Mouse (Mus musculus): ENCODE results near the gene Prss16. TPM values are rescaled to one million over a fixed set of nuclear protein-coding genes. Genes with fewer than 3 reads are reported as not detected.

The Prss16 gene
- total RNA-seq, 1 experiment from 2014 or later = 2.9 TPM

DNA sequence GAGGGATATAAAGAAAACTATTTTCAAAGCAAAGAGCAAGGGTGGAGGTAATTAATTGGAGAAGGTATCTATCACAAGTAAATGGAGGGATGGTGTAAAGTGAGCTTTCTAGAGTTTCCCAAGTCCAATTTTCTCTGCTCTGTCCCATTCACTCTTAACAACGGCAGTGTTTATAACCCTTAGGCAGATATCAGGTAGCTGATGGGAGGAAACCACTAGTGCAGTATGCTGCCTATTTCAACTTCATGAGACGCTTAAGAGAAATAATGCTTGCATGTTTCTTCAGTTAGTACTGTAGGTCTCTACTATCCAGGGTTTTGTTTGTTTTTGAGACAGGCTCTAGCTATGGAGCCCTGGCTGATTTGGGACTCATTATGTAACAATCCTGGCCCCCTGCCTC lies 27.9 kb upstream of the Prss16 start:
- ATAC-seq (ENCODE audit: extremely low read depth, insufficient number of reproducible peaks, low FRiP score, poor library complexity, severe bottlenecking) = no peak

DNA sequence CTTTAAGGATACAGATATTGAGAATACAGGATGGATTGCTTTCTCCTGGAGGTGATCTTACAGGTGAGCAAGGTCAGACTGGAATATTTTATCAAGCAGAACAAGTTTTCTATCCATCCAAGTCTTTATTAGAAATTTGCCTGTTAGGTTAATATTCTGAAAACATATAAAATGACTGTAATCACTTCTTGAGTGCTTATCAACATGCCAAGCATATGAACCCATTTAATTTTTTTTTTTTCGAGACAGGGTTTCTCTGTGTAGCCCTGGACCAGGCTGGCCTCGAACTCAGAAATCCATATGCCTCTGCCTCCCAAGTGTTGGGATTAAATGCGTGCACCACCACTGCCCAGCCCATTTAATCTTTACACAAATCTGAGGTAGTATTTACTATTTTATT lies 27.4 kb upstream of the Prss16 start:
- ATAC-seq (ENCODE audit: extremely low read depth, insufficient number of reproducible peaks, low FRiP score, poor library complexity, severe bottlenecking) = no peak

DNA sequence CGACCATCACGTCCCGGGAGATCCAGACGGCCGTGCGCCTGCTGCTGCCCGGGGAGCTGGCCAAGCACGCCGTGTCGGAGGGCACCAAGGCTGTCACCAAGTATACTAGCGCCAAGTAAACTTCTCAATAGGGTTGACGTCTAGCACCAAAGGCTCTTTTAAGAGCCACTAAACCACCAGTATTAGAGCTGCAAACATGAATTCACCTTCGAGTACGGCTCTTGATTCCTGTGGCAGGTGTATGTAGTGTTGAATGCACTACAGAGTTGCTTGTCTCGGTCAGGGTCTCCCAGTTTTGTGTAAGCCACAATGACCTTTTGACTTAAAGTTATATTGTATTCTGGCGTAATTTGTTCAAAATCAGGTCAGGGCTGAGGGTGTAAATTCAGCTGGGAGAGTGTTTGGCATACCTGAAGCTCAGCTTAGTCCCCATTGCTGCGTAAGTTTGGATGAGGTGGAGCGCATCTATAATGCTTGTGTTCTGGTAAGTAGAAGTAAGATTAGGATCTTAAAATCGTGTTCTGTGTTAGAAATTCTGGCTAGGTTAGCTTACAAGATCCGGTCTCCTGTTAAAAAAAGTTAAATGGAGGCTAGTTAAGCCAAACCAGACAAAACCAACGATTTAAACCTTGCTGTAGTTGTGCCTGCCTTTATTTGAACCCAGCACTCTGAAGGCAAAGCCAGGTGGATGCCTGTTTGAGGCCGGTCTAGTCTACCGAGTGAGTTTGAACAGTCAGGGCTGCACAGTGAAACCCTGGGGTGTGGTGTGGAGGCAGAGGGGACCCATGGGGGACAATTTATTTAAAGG lies 26.8 kb upstream of the Prss16 start:
- no peak for ATAC-seq (ENCODE audit: extremely low read depth, insufficient number of reproducible peaks, low FRiP score, poor library complexity, severe bottlenecking)

DNA sequence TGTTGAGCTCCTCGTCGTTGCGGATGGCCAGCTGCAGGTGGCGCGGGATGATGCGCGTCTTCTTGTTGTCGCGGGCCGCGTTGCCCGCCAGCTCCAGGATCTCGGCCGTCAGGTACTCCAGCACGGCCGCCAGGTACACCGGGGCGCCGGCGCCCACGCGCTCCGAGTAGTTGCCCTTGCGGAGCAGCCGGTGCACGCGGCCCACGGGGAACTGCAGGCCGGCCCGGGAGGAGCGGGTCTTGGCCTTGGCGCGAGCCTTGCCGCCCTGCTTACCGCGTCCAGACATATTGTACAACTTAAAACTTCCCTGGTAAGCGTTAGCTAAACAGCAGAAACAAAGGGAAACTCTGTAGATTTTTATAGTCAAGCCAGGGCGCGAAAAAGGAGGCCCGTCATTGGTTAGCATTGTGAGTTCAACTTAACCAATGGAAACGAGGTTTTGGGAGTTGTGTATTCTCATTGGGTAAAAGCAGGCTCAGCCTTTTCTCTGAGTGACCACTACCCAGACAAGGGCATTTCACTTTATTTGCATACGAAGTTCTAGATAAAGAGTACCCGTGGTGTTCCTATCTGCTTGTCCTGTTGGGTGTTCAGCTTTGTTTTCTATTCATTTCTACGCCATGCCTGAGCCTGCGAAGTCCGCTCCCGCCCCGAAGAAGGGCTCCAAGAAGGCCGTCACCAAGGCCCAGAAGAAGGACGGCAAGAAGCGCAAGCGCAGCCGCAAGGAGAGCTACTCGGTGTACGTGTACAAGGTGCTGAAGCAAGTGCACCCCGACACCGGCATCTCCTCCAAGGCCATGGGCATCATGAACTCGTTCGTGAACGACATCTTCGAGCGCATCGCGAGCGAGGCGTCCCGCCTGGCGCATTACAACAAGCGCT lies 26.0 kb upstream of the Prss16 start, which contains the start of the genes Hist1h2ah and Hist1h2bk:
Gene Hist1h2ah (minus strand): TSS at position 302 of the 882 bp plus-strand sequence.
Gene Hist1h2bk (plus strand): TSS at position 604 of the 882 bp plus-strand sequence.
- ATAC-seq (ENCODE audit: extremely low read depth, insufficient number of reproducible peaks, low FRiP score, poor library complexity, severe bottlenecking) = peak; percentile 99

DNA sequence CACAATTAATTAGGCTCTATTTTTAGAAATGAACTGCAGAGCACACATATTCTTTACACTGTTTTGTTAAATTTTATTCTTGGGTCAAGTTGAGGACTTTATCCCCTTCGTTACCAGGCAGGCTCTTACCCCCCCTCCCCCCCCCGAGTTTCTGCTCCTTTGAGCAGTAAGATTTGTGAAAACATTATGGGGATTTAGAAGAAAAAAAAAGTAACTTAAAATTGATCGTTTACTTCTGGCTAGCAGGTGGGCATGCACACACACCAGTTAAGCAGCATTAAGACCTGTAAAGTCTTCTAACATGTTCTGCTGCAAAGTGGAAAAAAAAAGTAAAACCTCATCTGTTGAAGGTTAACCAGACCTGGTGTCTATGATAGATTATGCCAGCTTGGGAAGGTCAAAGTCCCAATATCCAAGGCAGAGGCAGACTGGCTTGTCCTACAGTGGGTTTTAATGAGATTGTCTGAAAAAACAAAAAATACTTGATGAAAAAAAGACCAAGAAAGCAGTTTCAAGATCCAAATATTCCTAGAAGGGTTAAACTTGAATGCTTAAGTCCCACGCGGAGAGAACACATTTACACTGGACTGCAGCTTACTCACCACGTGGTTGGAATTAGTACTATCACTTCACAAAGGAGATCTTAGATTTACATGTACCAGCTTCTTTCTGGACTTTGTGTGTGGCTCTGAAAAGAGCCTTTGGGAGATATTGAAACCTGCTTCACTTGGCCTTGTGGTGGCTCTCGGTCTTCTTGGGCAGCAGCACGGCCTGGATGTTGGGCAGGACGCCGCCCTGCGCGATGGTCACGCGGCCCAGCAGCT lies 25.1 kb upstream of the Prss16 start:
- no peak for ATAC-seq (ENCODE audit: extremely low read depth, insufficient number of reproducible peaks, low FRiP score, poor library complexity, severe bottlenecking)

DNA sequence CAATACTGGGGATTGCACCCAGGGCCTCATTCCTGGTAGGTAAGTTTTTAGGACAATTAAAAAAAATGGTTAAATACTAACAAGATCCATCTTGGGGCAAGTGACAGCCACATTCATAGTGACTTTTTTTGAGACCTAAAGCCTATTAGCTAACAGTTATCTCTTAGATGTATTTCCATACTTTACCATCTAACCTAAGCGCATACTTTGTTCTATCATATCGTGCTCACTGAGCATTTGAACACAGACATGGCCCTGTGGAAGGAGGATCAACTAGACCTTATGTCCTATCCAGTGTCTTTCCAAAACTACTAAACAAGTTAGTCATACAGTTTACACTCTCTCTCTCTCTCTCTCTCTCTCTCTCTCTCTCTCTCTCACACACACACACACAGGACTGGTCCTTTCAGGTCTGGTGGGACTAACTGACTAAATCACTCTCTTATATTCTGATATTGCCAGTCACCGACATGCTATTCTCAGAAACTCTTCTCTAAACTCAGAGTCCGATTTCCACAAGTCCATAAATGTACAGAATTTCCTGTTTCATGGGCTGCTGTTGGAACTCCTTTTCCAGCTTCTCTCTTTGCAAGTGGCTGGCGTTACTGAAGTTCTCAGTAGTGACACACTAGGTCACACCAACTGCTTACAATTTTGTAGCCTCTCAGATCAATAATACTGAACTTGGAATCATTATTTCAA lies 24.4 kb upstream of the Prss16 start:
- no peak for ATAC-seq (ENCODE audit: extremely low read depth, insufficient number of reproducible peaks, low FRiP score, poor library complexity, severe bottlenecking)

DNA sequence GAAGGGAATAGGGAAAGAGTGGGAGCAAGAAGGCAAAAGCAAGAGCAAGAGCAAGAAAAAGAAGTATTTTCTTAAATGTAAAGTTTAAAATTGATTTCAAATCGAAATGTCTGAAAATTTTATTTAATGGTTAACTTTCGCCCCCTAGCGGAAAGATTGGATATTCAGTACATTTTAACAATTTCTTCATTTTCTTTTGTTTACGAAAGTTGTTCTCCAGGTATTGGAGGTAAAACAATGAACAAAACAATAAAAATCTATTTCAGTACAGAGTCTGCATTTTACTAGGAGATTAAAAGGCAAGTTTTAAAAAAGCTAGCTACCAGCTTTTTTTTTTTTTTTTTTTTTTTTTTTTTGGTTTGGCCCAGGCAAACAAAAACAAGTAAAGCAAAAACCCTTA lies 21.0 kb upstream of the Prss16 start:
- no peak for ATAC-seq (ENCODE audit: extremely low read depth, insufficient number of reproducible peaks, low FRiP score, poor library complexity, severe bottlenecking)

DNA sequence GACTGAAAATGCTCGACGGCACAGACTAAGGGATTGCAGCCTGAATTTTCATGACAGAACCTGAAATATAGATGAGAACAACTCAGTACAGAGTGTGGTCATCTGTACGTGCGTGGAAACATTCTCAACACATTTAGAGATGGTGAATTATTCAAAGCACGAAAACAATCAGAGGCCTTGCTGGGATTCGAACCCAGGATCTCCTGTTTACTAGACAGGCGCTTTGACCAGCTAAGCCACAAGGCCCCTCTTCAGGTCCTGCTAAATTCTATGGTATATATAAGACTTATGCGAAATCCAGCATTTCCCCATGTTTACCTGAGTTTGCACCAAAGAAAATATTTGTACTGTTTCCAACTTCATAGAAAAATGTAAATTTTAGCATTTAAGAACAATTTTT lies 20.4 kb upstream of the Prss16 start:
- no peak for ATAC-seq (ENCODE audit: extremely low read depth, insufficient number of reproducible peaks, low FRiP score, poor library complexity, severe bottlenecking)

DNA sequence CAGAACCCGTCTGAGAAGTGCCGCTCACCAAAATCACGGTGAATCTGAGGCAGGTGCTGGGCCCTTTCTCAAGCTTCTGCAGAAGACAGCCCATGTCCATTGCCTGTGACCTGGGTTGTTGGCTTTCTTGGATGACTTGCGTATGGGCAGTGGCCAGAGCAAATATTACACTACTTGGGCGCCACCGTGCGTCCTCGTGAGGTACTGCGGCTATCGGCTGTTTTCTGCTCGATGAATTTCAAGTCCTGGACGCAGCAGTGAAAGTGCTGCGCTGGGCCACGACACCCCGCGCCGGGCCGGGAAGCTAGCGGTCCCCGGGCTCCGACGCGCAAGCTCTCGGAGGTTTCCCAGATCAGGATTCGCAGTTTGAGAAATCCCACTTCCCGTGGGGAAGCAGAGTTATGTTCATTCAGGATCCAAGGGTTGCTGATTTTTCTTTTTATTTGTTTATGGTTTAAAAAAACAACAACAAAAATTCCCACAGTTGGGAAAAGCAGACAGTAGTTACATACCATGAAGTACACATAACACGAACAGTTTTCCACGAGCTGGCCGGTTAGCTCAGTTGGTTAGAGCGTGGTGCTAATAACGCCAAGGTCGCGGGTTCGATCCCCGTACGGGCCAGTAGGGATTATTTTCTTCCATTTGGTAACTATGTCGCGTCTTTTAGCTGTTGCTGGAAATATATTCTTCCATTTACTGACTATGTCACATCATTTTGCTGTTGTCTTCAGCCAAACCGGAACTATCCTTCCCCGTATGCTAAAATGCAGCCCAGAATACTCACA lies 19.3 kb upstream of the Prss16 start:
- ATAC-seq (ENCODE audit: extremely low read depth, insufficient number of reproducible peaks, low FRiP score, poor library complexity, severe bottlenecking) = peak; percentile 96

DNA sequence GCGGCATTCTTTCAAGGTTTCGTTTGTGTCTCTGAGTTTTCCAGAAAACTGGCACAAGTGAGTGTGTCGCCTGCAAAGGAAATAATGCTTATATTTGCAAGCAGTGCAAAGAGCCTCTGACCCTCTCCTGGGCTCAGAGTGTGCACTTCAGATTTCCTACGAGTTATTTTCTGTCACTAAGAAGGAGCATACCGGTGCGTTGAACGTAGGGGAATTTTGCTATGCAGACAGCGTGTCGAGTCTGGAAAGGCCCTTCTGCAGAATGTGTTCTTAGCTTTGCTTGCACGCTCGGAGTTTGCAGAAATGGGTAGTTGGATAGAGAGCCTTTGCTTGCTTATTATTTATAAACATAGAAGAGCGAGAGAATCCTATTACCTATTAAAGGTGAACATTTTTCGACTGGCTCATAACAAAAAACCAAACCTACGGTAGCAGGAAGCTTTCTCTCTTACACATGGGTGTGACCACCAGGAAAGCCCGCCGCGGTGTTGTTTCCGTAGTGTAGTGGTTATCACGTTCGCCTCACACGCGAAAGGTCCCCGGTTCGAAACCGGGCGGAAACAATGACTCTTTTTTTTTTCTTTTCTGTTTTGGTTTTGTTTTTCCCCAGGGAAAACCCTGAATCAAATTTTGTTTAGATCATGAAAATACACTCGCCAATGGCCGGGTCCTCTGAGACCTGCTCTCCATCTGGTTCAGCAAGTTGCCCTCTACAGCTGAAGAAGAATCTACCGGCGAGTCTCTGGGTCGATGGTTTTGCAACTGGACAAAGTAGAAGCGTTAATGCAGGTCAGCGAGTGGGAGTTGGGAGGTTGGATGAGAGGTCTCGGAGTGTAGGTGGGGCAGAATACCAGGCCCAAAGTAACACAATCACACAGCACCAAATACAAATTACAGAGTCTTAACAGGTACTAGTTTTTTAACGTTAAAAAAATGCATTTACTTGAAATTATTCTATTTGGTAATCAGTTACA lies 16.8 kb upstream of the Prss16 start:
- no peak for ATAC-seq (ENCODE audit: extremely low read depth, insufficient number of reproducible peaks, low FRiP score, poor library complexity, severe bottlenecking)

DNA sequence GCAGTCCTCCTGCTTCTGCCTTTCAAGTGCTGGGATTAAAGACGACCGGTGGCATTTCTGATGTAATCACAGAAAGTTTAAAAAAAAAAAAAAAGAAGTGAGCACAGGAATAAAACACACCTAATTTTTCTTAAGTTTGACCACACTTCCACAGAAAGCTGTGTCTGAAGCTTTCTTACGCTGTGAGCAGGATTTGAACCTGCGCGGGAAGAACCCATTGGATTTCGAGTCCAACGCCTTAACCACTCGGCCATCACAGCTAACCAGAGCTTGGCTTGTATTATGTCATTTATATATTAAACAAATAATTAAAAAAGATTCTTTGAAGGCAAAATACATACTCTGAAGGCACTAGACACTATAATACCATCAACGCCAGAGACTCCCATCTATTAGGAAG lies 12.7 kb upstream of the Prss16 start:
- peak; percentile 66 for ATAC-seq (ENCODE audit: extremely low read depth, insufficient number of reproducible peaks, low FRiP score, poor library complexity, severe bottlenecking)

DNA sequence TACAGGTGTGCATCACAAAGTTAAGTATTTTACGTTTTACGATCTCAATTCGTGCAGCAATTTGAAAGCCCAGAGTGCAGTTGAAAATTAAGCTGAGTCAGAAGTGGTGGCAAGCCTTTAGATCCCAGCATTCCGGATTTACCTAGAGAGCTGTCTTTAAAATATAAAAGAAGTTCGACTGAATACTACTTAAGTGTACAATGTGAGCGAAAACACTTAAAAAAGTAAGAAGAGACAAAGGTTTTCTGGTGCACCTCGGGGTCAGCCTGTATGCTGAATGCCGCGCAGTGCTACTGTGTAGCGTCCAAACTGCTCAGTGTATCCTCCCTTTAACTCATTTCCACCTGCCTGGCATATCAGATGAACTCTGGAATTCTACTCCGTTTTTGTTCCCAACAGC lies 12.0 kb upstream of the Prss16 start:
- no peak for ATAC-seq (ENCODE audit: extremely low read depth, insufficient number of reproducible peaks, low FRiP score, poor library complexity, severe bottlenecking)

DNA sequence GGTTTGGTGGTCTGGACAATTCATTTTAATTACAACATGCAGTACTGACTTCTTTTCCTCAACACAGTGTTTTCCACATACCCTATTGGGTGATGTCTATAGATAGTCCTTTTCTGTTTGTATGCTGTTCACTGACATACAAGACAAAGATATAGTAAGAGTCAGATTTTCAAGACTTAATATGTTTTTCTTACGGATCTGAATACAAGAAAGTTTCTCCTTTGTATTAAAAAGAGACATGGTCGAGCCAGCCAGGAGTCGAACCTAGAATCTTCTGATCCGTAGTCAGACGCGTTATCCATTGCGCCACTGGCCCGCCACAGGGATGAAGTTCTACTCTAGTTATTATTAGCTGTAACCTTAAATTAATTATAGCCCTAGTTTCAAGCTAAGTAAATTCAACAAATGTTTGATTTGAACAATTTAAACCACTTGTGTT lies 11.4 kb upstream of the Prss16 start:
- peak; percentile 38 for ATAC-seq (ENCODE audit: extremely low read depth, insufficient number of reproducible peaks, low FRiP score, poor library complexity, severe bottlenecking)

DNA sequence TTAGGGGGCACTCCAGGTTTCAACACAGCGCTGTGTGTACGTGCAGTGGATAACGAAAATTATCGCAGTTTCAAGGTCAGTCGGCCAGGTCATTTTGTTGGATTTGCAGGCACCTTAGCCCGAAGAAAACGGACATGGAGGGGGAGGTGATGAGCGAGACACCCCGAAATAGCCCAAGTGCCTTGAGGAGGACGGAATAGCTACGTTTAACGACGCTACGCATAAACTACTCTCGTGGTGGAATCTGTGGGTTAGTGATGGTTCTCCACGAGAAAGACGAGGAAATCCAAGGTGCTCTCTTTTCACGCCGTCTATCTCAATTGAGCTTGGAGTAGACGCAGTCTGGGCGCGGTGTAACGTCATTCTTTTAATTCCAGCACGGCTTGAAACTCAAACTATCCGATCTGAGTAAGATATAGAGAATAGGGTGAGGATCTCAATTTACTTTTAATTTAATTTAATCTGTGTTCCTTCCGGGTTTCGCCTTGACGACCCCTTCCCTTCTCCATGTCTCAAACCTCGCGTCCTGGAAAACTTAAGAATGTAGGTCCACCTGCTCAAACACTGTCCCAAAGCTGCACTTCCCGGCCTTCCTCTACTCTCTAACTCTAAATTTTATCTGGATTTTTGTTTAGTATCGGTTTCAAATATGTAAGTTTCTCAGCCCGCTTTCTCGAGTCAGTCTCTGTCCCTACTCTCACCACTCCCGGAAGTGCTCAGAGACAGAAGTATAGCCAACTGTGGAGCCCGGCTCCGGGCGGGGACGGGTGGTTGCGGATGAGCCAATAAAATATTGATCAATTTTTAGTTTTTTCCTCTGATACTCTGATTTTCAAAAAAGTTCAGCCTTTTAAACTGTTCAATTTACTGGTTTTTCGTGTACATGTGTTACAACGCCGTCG lies 10.6 kb upstream of the Prss16 start:
- ATAC-seq (ENCODE audit: extremely low read depth, insufficient number of reproducible peaks, low FRiP score, poor library complexity, severe bottlenecking) = no peak

DNA sequence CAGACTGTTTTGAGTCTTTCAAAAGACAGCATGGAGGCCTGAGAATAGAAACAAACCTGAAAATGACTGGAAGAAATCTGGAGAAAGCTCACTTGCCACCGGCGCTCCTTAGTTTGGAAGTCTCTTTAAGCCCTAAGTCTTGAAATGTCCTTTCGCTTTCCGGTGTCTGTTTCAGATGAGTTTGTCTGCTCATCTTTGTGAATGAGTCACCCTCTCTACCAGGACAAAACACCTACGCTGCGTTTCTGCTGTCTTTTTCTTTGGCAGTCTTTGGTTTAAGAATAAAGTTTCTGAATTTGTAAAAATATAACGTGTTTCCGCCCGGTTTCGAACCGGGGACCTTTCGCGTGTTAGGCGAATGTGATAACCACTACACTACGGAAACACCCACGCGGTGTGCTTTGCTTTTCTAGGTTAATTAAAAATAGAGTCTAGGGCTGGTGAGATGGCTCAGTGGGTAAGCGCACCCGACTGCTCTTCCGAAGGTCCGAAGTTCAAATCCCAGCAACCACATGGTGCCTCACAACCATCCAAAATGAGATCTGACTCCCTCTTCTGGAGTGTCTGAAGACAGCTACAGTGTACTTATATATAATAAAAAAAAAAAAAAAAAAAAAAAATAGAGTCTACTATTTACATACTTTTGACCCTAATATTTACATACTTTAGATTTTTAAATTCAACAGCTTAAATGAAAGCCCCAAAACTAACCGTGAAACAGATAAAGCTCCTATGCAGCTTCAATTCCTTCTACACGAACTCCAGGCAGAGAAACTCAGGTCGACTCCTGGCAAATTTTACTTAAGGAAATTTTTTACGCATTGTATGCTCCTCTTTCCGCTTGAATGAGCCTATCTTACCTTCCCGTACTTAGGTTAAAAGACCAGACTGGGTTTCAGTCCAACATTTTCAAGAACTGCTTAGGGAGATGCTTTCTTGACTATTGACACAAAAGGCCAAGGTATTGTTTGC lies 6.2 kb upstream of the Prss16 start:
- ATAC-seq (ENCODE audit: extremely low read depth, insufficient number of reproducible peaks, low FRiP score, poor library complexity, severe bottlenecking) = peak; percentile 85
